Mouse (Mus musculus): ENCODE data around the gene Bcl2l11. TPM values are rescaled to one million over a fixed set of nuclear protein-coding genes. Genes with fewer than 3 reads are reported as not detected.

Bcl2l11 gene
- polyA plus RNA-seq, 1 experiment, result 13.1 TPM

DNA sequence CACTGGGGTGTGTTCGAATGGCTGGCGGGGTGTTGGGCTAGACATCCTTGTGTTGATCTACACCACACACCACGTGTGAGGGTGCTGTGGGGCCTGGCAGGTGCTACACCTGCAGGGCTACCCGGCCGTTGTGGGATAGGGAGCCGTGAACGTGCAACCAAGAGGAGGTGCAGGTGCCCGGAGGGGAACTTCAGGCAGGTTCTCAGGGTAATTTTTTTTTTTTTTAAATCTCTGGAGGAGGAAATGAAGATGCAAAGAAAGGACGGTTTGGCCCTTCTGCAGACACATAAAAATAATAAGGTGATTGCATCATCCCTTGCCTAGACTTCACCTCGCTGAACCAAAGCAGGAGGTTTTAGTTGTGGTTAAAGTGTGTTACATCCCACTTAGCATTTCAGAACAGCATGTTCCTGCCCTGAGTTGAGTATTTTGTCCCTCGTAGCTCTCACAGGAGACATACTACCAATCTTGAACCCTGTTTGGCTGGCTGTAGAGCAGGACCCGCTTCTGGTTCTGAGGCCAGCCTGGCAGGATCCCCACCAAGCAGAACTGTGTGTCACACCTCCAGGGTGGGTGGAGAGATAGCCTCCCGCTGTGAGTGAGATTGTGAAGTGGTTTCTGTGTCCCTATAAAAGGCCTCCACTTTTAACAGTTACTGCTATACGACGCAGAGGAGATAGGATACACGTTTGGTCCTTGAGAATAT, 27.2 kb downstream of the Bcl2l11 start:
- Histone ChIP-seq H3K9me3 (no peaks in the 10 kb centered on the region), H3K36me3 (replicated peaks; ENCODE audit: low read length) (peaks cover 58% of the 10 kb centered on the region), H3K4me1 (peaks cover 27% of the 10 kb centered on the region)

GRCm38 (mm10) chr2:128153551-128153910, 27.7 kb downstream of the Bcl2l11 start:
- Histone ChIP-seq H3K27me3 (replicated peaks) (peaks cover 61% of the 10 kb centered on the region), H3K4me1 (peaks cover 31% of the 10 kb centered on the region), H3K4me3 (replicated peaks) (no peak overlapping the region), H3K36me3 (replicated peaks; ENCODE audit: low read length) (peaks cover 57% of the 10 kb centered on the region), H3K9me3 (no peaks in the 10 kb centered on the region)
- no peak for TF ChIP-seq GATA1 (IDR thresholded peaks at IDR 0.05; ENCODE audit: borderline replicate concordance, low read length)
- TF ChIP-seq FLI1 (IDR thresholded peaks at IDR 0.05; ENCODE audit: low read length), result no peak

More for the DNA sequence above, 27.2 kb downstream of the Bcl2l11 start:
- Histone ChIP-seq H3K27me3 (replicated peaks) (peaks cover 58% of the 10 kb centered on the region), H3K4me3 (replicated peaks) (no peak overlapping the region)
- TF ChIP-seq GATA1 (IDR thresholded peaks at IDR 0.05; ENCODE audit: borderline replicate concordance, low read length) (no peak), FLI1 (IDR thresholded peaks at IDR 0.05; ENCODE audit: low read length) (no peak)

GRCm38 (mm10) chr2:128155412-128156066, 29.7 kb downstream of the Bcl2l11 start:
- no peak overlapping the region for H3K4me3 ChIP-seq (replicated peaks)
- H3K36me3 ChIP-seq (replicated peaks; ENCODE audit: low read length), result peaks cover 57% of the 10 kb centered on the region
- peaks cover 38% of the 10 kb centered on the region for H3K4me1 ChIP-seq
- H3K27me3 ChIP-seq (replicated peaks), result peaks cover 67% of the 10 kb centered on the region
- no peaks in the 10 kb centered on the region for H3K9me3 ChIP-seq
- no peak for TF ChIP-seq FLI1 (IDR thresholded peaks at IDR 0.05; ENCODE audit: low read length)
- no peak for TF ChIP-seq GATA1 (IDR thresholded peaks at IDR 0.05; ENCODE audit: borderline replicate concordance, low read length)

DNA sequence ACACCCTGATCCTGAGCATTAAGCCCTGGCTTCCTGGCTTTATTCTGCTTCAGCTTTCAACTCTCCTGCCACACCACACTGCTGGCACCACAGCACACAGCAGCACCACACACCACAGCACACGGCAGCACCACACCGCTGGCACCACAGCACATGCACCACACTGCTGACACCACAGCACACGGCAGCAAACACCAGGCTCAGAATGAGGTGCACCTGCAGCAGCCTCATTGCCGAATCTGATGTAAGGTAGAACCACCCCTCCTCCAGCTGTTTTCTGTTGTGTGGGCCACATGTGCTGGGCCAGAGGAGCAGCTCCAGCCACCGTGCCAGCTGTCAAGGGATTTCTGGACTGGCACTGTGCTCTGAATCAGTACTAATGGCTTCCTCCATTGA, 30.2 kb downstream of the Bcl2l11 start:
- Histone ChIP-seq H3K4me3 (replicated peaks) (peak overlapping the region; percentile 35), H3K9me3 (no peaks in the 10 kb centered on the region), H3K36me3 (replicated peaks; ENCODE audit: low read length) (peaks cover 52% of the 10 kb centered on the region), H3K4me1 (peaks cover 38% of the 10 kb centered on the region), H3K27me3 (replicated peaks) (peaks cover 63% of the 10 kb centered on the region)
- TF ChIP-seq FLI1 (IDR thresholded peaks at IDR 0.05; ENCODE audit: low read length) (no peak), GATA1 (IDR thresholded peaks at IDR 0.05; ENCODE audit: borderline replicate concordance, low read length) (no peak)

DNA sequence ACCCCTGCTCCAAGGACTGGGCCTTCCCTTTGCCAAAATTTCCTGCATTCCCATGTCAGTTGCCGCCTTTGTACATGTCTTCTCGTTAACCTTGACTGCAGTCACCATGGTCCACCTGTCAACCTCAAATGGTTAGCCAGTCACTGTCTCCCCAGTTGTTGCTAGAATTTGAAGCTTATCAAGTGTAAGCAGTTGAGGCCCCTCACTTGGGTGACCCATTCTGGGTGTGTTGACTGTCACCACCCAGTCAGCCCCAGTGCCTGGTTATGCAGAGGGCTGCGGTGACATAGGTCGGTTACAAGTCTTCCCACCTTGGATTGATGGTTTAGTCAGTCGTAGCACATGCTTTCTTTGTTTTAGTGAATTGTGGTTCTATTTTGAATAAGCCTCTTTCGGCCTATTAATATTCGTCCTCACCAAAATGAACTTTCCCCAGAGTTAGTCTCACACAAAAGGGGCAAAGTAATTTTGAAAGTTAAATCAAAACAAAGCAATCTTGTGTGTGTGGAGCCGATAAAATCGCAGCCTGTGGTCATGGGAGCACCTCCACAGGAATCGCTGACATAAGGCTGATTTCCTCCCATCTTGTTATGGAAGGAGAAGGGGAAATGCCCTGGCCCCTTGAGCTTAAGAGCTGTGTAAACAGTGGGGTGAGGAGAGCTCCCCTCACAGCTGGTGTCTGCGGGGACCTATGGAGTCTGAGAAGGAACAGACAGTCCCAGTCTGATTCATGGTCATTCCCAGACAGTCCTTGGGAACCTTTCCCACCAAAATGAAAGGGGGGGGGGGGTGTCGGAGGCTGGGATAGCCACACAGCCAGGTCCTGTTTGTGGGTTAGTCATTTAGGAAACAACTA, 30.9 kb downstream of the Bcl2l11 start:
- H3K36me3 ChIP-seq (replicated peaks; ENCODE audit: low read length), result peaks cover 50% of the 10 kb centered on the region
- no peak overlapping the region for H3K4me3 ChIP-seq (replicated peaks)
- H3K4me1 ChIP-seq, result peaks cover 40% of the 10 kb centered on the region
- no peak for TF ChIP-seq FLI1 (IDR thresholded peaks at IDR 0.05; ENCODE audit: low read length)
- TF ChIP-seq GATA1 (IDR thresholded peaks at IDR 0.05; ENCODE audit: borderline replicate concordance, low read length), result no peak
- H3K9me3 ChIP-seq, result no peaks in the 10 kb centered on the region
- H3K27me3 ChIP-seq (replicated peaks), result peaks cover 61% of the 10 kb centered on the region

GRCm38 (mm10) chr2:128158734-128159410, 33.0 kb downstream of the Bcl2l11 start:
- Histone ChIP-seq H3K4me3 (replicated peaks) (peak overlapping the region; percentile 73), H3K27me3 (replicated peaks) (peaks cover 56% of the 10 kb centered on the region), H3K4me1 (peaks cover 38% of the 10 kb centered on the region), H3K9me3 (no peaks in the 10 kb centered on the region), H3K36me3 (replicated peaks; ENCODE audit: low read length) (peaks cover 50% of the 10 kb centered on the region)
- TF ChIP-seq GATA1 (IDR thresholded peaks at IDR 0.05; ENCODE audit: borderline replicate concordance, low read length), result no peak
- no peak for TF ChIP-seq FLI1 (IDR thresholded peaks at IDR 0.05; ENCODE audit: low read length)

- peaks cover 38% of the 10 kb centered on the region for H3K4me1 ChIP-seq
- H3K9me3 ChIP-seq, result no peaks in the 10 kb centered on the region
- peaks cover 46% of the 10 kb centered on the region for H3K36me3 ChIP-seq (replicated peaks; ENCODE audit: low read length)
- peaks cover 50% of the 10 kb centered on the region for H3K27me3 ChIP-seq (replicated peaks)
- H3K4me3 ChIP-seq (replicated peaks), result no peak overlapping the region
- no peak for TF ChIP-seq GATA1 (IDR thresholded peaks at IDR 0.05; ENCODE audit: borderline replicate concordance, low read length)
- no peak for TF ChIP-seq FLI1 (IDR thresholded peaks at IDR 0.05; ENCODE audit: low read length)
These were observed 33.8 kb downstream of the Bcl2l11 start for GRCm38 (mm10) chr2:128159619-128160125.

GRCm38 (mm10) chr2:128163177-128163576, 37.3 kb downstream of the Bcl2l11 start:
- peaks cover 29% of the 10 kb centered on the region for H3K27me3 ChIP-seq (replicated peaks)
- peaks cover 16% of the 10 kb centered on the region for H3K4me1 ChIP-seq
- H3K36me3 ChIP-seq (replicated peaks; ENCODE audit: low read length), result peaks cover 21% of the 10 kb centered on the region
- no peaks in the 10 kb centered on the region for H3K9me3 ChIP-seq
- no peak overlapping the region for H3K4me3 ChIP-seq (replicated peaks)
- TF ChIP-seq GATA1 (IDR thresholded peaks at IDR 0.05; ENCODE audit: borderline replicate concordance, low read length) (no peak), FLI1 (IDR thresholded peaks at IDR 0.05; ENCODE audit: low read length) (no peak)
